Mouse (Mus musculus) cerebellum, adult 9-11 months (tissue): ENCODE measurements around the gene Ppm1l.

ENCODE experiments used
- DNase-seq: peaks from one replicate; pipeline ENCODE4 v3.0.0; 2022

Ppm1l gene

GRCm38 (mm10) chr3:69505090-69505489 lies 188.4 kb downstream of the Ppm1l start:
- no peak for DNase-seq

DNA sequence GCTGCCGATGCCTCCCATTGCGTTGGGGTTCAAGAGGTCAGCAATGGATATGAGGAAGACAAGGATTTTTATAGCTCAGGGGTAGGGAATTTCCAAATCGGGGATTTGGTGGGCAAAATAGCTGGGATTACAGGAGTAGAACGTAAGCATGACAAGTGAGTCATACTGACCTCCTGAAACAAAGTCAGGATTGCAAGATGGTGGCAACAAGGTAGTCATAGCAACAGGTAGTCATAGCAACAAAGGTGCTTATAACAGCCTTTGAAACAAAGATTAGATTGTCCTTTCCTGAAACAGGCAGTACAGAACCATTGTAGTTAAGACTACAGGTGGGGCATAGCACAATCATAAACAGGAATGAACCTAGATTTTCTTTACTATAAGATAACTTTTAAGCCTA lies 189.7 kb downstream of the Ppm1l start:
- no peak for DNase-seq

DNA sequence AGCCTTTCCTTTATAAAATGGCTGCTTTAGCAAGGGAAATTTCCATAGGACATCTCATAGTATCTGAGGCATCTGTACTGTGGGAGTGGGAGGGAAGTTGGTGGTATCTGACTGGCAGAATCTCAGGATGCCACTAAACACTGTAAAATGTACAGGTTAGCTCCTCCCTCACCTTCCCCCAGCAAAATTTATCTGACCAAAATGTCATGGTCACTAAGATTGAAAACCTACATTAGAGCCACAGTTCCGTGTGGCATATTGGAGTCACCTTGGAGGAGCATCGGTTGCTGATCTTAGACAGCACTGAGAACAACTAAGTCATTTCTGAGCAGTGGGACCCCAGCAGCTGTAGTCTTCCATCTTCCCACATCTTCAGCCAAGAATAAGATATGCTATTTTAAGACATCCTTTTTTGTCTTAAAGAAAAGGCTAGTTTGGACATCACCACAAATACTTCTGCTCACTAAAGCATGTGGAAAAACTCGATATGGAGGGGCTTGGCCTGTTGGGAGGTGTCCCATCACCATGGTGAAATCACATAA lies 192.8 kb downstream of the Ppm1l start:
- DNase-seq: no peak

DNA sequence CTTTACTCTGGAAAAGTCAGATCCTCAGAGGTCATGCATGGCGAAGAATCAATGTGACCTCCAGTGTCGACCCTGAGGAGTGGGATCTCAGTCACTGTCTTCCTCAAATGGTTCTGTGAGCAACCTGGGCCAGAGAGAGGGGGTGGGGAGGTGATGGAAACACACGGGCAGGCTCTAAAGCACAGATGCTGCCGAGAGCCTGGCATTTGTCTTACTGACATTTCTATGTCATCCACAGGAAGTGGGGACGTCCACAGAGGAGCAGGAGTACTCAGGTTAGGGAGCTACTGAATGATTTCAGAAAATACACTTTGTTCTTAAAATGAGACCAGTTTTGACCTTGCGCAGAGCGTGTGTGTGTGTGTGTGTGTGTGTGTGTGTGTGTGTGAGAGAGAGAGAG lies 195.2 kb downstream of the Ppm1l start:
- DNase-seq: no peak

DNA sequence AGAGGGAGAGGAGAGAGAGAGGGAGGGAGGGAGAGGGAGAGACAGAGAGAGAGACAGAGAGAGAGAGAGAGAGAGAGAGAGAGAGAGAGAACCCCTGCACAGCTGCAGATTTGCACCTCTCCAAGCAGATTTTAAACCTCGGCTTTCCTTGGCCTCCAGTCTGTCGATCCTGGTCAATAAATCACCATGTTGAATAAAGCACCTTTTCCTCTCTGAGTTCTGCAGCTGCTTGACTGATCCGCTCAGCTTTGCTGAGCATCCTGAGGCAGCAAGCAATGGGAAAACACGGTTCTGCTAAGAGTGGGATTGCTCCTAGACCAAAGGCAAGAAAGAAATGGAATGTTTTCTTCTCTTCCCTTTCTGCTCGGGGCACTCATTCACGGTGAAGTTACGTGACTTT lies 195.7 kb downstream of the Ppm1l start:
- no peak for DNase-seq

- no peak for DNase-seq
Measured at GRCm38 (mm10) chr3:69515730-69516350, 199.2 kb downstream of the Ppm1l start.

DNA sequence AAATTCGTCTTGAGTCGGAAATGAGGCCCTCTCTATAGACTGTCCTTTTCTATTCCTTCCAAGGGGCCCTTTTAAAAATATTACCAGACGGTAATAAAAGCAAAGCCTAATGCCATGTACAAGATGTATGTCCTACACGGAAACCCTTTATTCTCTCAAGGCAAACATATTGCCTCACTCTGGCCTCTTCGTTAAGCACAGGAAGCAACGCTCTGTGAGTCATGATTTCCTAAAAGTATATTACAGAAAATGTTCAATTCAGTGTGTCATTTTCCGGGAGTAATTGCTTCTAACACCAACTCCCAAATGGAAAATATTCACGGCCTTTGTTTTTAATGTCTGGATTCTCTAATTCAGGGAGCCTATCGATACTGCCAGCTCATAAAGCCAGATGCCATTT lies 202.5 kb downstream of the Ppm1l start:
- no peak for DNase-seq

DNA sequence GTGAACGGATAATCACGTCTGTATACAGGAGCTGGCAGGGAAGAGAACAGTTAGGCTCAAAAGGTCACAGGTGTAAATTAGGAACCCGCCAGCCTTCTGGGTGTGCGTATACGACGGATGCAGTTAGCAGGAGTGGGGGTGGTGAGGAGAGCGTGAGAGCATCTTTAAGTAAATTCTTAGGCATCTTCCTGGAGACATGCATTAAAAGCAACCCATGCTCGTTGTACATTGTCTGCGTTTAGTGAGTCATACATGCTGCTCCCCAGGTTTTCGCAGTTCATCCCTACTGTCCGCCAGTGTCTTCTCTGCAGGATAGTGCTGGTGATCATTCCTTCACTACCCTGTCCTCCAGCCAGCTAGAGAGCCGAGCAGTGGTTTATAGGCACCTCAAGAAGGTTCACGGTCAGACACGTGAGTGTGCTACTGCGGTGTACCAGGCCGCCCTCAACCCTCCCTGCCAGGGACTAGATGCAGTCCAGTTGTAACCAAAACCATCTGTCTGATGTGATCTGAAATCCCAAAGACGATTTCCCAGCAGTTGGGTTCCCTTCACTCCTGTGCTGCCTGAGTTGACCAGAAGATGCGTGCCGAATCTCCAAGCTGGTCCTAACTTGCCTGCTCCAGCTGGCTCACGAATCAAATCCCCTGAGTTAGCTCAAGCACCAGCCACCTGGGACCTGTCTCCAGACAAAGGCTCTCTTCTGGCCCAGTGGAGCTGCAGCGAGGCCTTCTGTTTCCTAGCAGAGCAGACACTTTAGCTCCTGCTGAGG lies 203.3 kb downstream of the Ppm1l start:
- DNase-seq: peak; percentile 64

GRCm38 (mm10) chr3:69522270-69522669 lies 205.6 kb downstream of the Ppm1l start:
- no peak for DNase-seq

GRCm38 (mm10) chr3:69524356-69525071 lies 207.9 kb downstream of the Ppm1l start:
- DNase-seq: no peak

DNA sequence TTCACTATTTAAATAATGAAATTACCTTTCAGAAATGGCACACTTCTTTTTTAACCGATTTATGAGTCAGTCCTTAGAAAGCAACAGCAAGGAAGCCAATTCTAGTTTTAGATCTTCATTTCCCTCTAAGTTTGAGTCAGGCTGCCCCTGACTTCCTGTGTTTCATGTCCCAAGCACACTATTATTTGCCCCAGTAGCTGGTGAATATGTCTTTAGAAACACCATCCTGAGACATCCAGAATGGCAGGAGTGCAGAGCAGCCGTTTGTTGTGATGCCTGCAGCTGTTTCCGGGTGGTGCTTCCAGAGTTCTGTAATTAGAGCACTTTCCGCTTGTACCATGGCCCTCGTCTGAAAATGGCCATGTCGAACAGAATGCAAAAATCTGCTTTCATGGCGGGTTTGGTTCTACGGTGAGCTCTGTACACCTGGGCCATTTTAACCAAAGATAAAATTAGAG lies 208.4 kb downstream of the Ppm1l start:
- no peak for DNase-seq

DNA sequence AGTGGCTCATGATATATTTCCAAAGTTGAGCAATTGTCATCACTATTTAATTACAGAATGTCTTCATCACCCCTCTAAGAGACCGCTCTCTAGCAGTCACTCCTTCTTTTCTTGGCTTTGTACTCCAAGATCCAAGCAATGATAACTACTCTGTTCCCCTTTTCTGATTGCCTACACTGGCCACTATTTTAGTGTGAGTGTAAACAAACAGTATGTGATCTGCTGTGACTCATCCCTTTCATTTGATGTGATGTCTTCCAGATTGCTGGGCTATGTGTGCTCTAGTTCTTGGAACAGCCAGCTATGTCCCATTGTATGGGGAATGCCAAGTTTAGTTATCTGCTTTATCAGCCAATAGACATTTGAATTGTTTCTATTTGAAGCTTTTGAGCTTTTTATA lies 210.7 kb downstream of the Ppm1l start:
- no peak for DNase-seq

DNA sequence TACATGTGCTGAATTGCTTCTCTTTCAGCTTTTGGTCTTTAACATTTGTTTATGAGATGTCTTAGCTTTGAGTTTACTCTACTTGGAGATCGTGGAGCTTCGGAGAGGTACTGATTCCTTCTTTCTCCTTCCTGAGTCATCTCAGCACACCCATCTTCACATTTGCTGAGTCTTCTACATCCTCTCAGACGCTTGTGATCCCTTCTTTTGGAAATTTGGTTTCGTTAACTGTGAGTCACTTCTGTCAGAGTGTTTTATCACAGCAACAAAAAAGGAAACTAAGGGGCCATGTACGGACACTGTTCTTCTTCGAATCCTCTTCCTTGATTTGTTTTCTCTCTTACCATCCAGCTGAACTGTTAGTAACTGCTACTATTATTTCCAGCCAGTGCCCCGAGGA lies 212.9 kb downstream of the Ppm1l start:
- no peak for DNase-seq

- DNase-seq: peak; percentile 38
Measured at GRCm38 (mm10) chr3:69531511-69531910, 214.8 kb downstream of the Ppm1l start.

DNA sequence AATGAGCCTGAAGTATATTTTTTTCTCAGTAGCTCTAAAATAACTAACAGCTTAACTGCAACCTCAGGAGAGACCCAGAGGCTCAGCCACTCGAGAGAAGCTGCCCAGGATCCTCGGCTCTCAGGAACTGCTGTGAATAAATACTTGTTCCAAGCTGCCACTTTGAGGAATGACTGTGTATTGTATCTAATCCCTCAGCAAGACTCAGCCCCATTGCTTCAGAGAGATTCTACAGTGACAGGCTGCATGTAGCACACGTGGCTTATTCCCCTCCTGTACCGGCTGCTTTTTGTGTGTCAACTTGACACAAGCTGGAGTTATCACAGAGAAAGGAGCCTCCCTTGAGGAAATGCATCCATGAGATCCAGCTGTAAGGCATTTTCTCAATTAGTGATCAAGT lies 216.0 kb downstream of the Ppm1l start:
- no peak for DNase-seq

GRCm38 (mm10) chr3:69535486-69535885 lies 218.8 kb downstream of the Ppm1l start:
- DNase-seq: no peak

GRCm38 (mm10) chr3:69535941-69536647 lies 219.4 kb downstream of the Ppm1l start:
- DNase-seq: peak; percentile 31

- peak; percentile 78 for DNase-seq
Measured at GRCm38 (mm10) chr3:69542962-69543361, 226.3 kb downstream of the Ppm1l start.

- no peak for DNase-seq
Measured at GRCm38 (mm10) chr3:69543730-69544129, 227.1 kb downstream of the Ppm1l start.

GRCm38 (mm10) chr3:69545017-69545416 lies 228.4 kb downstream of the Ppm1l start:
- no peak for DNase-seq

DNA sequence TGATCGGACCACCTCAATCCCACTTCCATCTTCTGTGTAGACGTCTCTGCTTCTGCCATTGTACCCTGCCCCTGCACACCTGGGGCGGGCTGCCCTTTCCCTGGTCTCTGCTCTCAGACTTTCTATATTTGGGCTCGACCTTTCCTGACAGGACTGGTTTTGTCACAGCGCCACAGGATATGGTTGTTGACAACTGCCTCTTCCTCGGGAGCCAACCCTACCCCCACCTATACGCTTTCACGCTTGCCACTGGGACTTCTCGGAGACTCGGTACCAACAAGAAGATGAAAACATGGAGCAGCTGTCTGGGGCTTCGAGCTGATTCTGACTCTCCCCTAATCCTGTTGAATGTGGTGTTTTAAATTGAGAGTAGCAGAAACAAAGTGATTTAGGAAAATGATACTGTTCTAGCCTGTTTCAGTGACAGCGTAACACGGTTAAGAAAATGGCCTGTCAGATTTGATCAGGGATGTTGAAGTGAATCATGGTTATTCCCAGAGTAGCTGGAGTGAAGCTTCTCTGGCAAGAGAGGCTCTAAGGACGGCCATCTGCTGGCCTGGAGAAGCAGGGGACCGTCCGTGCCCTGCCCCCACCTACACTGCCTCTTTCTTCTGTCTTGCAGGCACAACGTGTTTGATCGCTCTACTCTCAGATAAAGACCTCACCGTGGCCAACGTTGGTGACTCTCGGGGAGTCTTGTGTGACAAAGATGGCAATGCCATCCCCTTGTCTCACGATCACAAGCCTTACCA lies 232.2 kb downstream of the Ppm1l start:
- peak; percentile 60 for DNase-seq

DNA sequence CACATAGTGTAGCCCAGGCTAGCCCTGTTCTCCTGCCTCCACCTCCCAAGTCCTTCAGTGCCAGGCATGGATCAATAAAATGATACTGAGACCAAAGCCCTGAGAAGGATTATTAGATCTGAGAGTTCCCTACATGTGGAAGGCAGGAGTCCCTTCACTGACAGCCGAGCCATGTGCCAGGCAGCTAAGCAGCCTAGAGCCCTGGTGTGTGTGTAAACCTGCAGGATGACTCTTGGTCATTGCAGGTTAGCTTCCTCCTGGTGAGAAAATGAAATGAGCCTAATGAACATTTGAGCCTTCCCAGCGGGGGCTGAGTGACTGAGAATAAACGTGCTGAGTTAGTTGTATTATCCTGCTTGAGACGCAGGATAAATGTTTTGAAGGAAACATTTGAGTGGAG lies 232.9 kb downstream of the Ppm1l start:
- DNase-seq: peak; percentile 32
